Mouse (Mus musculus) adrenal gland, adult 10 weeks (tissue): Measurements from ENCODE around the gene Slc10a3. TPM values are rescaled to one million over a fixed set of nuclear protein-coding genes. Genes with fewer than 3 reads are reported as not detected.

Source experiments
- polyA plus RNA-seq: library from polyadenylated mRNA; stranded (reverse); fragments of 350-450 nt; fragmentation: Illumina TruSeq; extraction: RNeasy Lipid Tissue Mini Kit (QIAGEN cat#74804); gene quantifications from one replicate; pipeline ENCODE4 v1.2.3, GENCODE M21; 2014; ENCODE audit warnings: low read depth, low replicate concordance

The Slc10a3 gene
- polyA plus RNA-seq: 12.7 TPM

GRCm38 (mm10) chrX:74372888-74373549 is at the start of gene Slc10a3, which contains the start of gene Ubl4a:
TSS of gene Slc10a3 (minus strand) at chrX:74373349.
TSS of gene Ubl4a (minus strand) at chrX:74373218.

DNA sequence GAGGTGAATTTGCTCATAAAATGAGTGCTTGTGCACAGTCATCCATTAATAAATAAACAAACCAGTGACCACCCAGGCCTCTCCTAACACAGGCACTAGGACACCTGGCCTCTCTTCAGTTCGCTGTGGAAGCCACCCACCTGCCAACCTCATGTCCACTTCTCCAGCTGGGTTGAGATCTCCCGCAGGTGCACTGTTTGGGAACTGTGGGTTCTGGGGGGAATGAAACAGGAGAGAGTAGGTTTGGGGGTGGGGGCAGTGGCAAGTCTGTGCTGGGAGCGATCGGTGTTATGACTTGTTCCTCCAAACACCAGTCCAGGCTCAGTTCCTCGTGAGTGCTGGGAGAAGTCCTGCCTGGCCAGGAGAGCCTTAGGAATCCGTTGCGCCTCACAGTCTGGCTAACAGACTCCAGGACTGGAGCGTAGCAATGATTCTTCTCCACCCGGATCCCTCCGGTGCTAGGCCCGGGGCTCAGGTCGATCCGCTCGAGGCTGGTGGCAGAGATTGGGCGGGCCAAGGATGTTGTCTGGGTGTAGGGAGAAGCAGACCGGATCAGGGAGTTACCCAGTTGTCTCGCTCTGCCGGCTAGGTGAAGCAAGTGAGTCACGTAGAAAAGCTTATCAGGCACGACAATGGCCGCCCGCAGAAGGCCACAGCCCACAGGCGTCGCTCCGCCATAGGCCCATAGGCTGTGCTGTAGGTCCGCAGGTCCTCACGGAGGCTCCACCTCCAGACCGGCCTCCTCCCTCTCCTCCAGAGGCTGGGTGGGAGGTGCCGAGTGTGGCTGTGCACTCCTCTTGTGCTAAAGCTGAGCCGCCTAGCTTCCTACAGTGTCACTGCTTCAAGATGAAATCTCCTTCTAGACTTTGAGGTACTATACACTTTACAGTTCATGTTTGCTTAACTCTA is 19.6 kb upstream of the Slc10a3 start, which contains the start of the genes Fam3a and Ikbkg:
Fam3a (minus strand) TSS at position 738 of the 909 bp plus-strand sequence.
Ikbkg (plus strand) TSS at position 756 of the 909 bp plus-strand sequence.

DNA sequence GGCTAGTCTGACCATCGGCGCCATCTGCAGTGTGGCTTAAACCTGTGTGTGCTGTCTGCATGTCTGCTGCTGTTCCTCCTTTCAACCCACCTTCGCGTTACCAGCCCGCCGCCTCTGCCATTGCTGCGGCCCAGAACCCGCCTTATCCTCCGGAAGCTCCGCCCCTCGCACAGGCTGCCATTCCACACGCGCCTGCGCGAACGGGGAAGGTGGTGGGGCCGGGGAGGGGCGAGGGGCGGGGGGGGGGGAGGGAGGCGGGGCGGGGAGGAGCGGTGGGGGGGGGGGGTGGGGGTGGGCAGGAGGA is 19.7 kb downstream of the Slc10a3 start, which contains the start of gene Lage3:
Lage3 (minus strand) TSS at position 152 of the 304 bp plus-strand sequence.

GRCm38 (mm10) chrX:74328725-74329161 is 44.4 kb downstream of the Slc10a3 start, which contains the start of gene Plxna3:
TSS of gene Plxna3 (plus strand) at chrX:74329066.

Other genes starting within 250 kb of the Slc10a3 start
- not detected for gene Opn1mw, start 245.9 kb downstream of the Slc10a3 start, polyA plus RNA-seq
- 27.6 TPM for gene Mecp2, start 238.0 kb downstream of the Slc10a3 start, polyA plus RNA-seq
- gene Tex28, start 205.5 kb downstream of the Slc10a3 start, polyA plus RNA-seq: not detected
- not detected for gene Tktl1, start 196.1 kb downstream of the Slc10a3 start, polyA plus RNA-seq
- gene Flna, start 123.5 kb downstream of the Slc10a3 start, polyA plus RNA-seq: 20.8 TPM
- gene Emd, start 118.7 kb downstream of the Slc10a3 start, polyA plus RNA-seq: 42.2 TPM
- gene Rpl10, start 102.5 kb downstream of the Slc10a3 start, polyA plus RNA-seq: 999 TPM
- 33.7 TPM for gene Taz, start 91.4 kb downstream of the Slc10a3 start, polyA plus RNA-seq
- 11.8 TPM for gene Dnase1l1, start 91.0 kb downstream of the Slc10a3 start, polyA plus RNA-seq
- gene Atp6ap1, start 76.3 kb downstream of the Slc10a3 start, polyA plus RNA-seq: 332 TPM
- gene Gdi1, start 68.4 kb downstream of the Slc10a3 start, polyA plus RNA-seq: 223 TPM
- gene Fam50a, start 60.3 kb downstream of the Slc10a3 start, polyA plus RNA-seq: 18.3 TPM
- 0.99 TPM for gene Plxna3, start 44.3 kb downstream of the Slc10a3 start, polyA plus RNA-seq
- 14.9 TPM for gene Lage3, start 19.7 kb downstream of the Slc10a3 start, polyA plus RNA-seq
- 72.0 TPM for gene Ubl4a, start 131 bp downstream of the Slc10a3 start, polyA plus RNA-seq
- 8.7 TPM for gene Fam3a, start 19.9 kb upstream of the Slc10a3 start, polyA plus RNA-seq
- 69.8 TPM for gene Ikbkg, start 19.9 kb upstream of the Slc10a3 start, polyA plus RNA-seq
- 101 TPM for gene G6pdx, start 55.8 kb upstream of the Slc10a3 start, polyA plus RNA-seq
- not detected for gene Gm6880, start 108.0 kb upstream of the Slc10a3 start, polyA plus RNA-seq
- not detected for gene Olfr1326-ps1, start 201.5 kb upstream of the Slc10a3 start, polyA plus RNA-seq
- gene Olfr1325, start 219.3 kb upstream of the Slc10a3 start, polyA plus RNA-seq: not detected